Mouse (Mus musculus): ENCODE measurements around the gene Asprv1. TPM values are rescaled to one million over a fixed set of nuclear protein-coding genes. Genes with fewer than 3 reads are reported as not detected.
A peak's percentile ranks its signal among the peaks of the same experiment; 100 is the strongest.

Asprv1 gene
- polyA plus RNA-seq, 1 experiment from 2014 or later = 378 TPM

GRCm38 (mm10) chr6:86593146-86593897 lies 34.6 kb upstream of the Asprv1 start:
- WGBS = 82% methylated on average over 10 of the region's 10 CpGs

GRCm38 (mm10) chr6:86594636-86595035 lies 33.3 kb upstream of the Asprv1 start:
- peak overlapping the region; percentile 0; the same call in 1 of the 2 replicates for H3K4me3 ChIP-seq (replicated peaks)
- no peaks in the 10 kb centered on the region for H3K9me3 ChIP-seq (replicated peaks)
- ATAC-seq (ENCODE audit: insufficient number of reproducible peaks, low FRiP score, low TSS enrichment, low read depth) = no peak
- 18% methylated on average over 9 of the region's 9 CpGs for whole genome bisulfite sequencing
- H3K27ac ChIP-seq (replicated peaks) = no peak overlapping the region
- H3K27me3 ChIP-seq = no peaks in the 10 kb centered on the region
- no peak overlapping the region for H3K9ac ChIP-seq
- no peaks in the 10 kb centered on the region for H3K36me3 ChIP-seq
- H3K4me1 ChIP-seq = peaks cover 10% of the 10 kb centered on the region; the same call in 1 of the 2 replicates
- H3K4me2 ChIP-seq (replicated peaks) = peak overlapping the region; percentile 13; the same call in 1 of the 2 replicates

More at GRCm38 (mm10) chr6:86593146-86593897, 34.6 kb upstream of the Asprv1 start:
- Histone ChIP-seq H3K4me2 (replicated peaks) (no peak overlapping the region), H3K27me3 (no peaks in the 10 kb centered on the region), H3K27ac (replicated peaks) (no peak overlapping the region), H3K9ac (no peak overlapping the region), H3K36me3 (no peaks in the 10 kb centered on the region), H3K4me3 (replicated peaks) (no peak overlapping the region), H3K9me3 (replicated peaks) (no peaks in the 10 kb centered on the region), H3K4me1 (no peaks in the 10 kb centered on the region)
- ATAC-seq (ENCODE audit: insufficient number of reproducible peaks, low FRiP score, low TSS enrichment, low read depth) = no peak

- no peak overlapping the region for H3K4me2 ChIP-seq (replicated peaks)
- no peaks in the 10 kb centered on the region for H3K27me3 ChIP-seq
- 78% methylated on average over 17 of the region's 17 CpGs for WGBS
- ATAC-seq (ENCODE audit: insufficient number of reproducible peaks, low FRiP score, low TSS enrichment, low read depth) = no peak
- H3K36me3 ChIP-seq = no peaks in the 10 kb centered on the region
- peaks cover 19% of the 10 kb centered on the region; the same call in 1 of the 2 replicates for H3K4me1 ChIP-seq
- H3K9me3 ChIP-seq (replicated peaks) = no peaks in the 10 kb centered on the region
- H3K27ac ChIP-seq (replicated peaks) = no peak overlapping the region
- H3K4me3 ChIP-seq (replicated peaks) = no peak overlapping the region
- H3K9ac ChIP-seq = no peak overlapping the region
Measured at GRCm38 (mm10) chr6:86595865-86596440, 32.0 kb upstream of the Asprv1 start.

- no peak overlapping the region for H3K4me2 ChIP-seq (replicated peaks)
- 73% methylated on average over 5 of the region's 5 CpGs for WGBS
- no peak overlapping the region for H3K27ac ChIP-seq (replicated peaks)
- H3K9me3 ChIP-seq (replicated peaks) = no peaks in the 10 kb centered on the region
- no peak for ATAC-seq (ENCODE audit: insufficient number of reproducible peaks, low FRiP score, low TSS enrichment, low read depth)
- H3K27me3 ChIP-seq = no peaks in the 10 kb centered on the region
- H3K4me1 ChIP-seq = peaks cover 19% of the 10 kb centered on the region; the same call in 1 of the 2 replicates
- H3K4me3 ChIP-seq (replicated peaks) = no peak overlapping the region
- no peak overlapping the region for H3K9ac ChIP-seq
- H3K36me3 ChIP-seq = no peaks in the 10 kb centered on the region
Measured at GRCm38 (mm10) chr6:86598742-86599193, 29.2 kb upstream of the Asprv1 start.

GRCm38 (mm10) chr6:86599197-86599596 lies 28.8 kb upstream of the Asprv1 start:
- Histone ChIP-seq H3K27me3 (no peaks in the 10 kb centered on the region), H3K9ac (no peak overlapping the region), H3K9me3 (replicated peaks) (no peaks in the 10 kb centered on the region), H3K4me3 (replicated peaks) (no peak overlapping the region), H3K36me3 (no peaks in the 10 kb centered on the region), H3K4me2 (replicated peaks) (no peak overlapping the region), H3K27ac (replicated peaks) (peak overlapping the region; percentile 76), H3K4me1 (peaks cover 19% of the 10 kb centered on the region; the same call in 1 of the 2 replicates)
- WGBS = 15% methylated on average over 4 of the region's 4 CpGs
- 0 out of 2 replicates have a peak, but pooled peaks have one; percentile 27 for ATAC-seq (ENCODE audit: insufficient number of reproducible peaks, low FRiP score, low TSS enrichment, low read depth)

- Histone ChIP-seq H3K36me3 (no peaks in the 10 kb centered on the region), H3K9me3 (replicated peaks) (no peaks in the 10 kb centered on the region), H3K27ac (replicated peaks) (peak overlapping the region; percentile 76), H3K4me1 (peaks cover 19% of the 10 kb centered on the region; the same call in 1 of the 2 replicates), H3K4me2 (replicated peaks) (no peak overlapping the region), H3K9ac (no peak overlapping the region), H3K27me3 (no peaks in the 10 kb centered on the region), H3K4me3 (replicated peaks) (no peak overlapping the region)
- 22% methylated on average over 6 of the region's 6 CpGs for WGBS
- peak; percentile 74 for ATAC-seq (ENCODE audit: insufficient number of reproducible peaks, low FRiP score, low TSS enrichment, low read depth)
Measured at GRCm38 (mm10) chr6:86599951-86600414, 28.0 kb upstream of the Asprv1 start.

GRCm38 (mm10) chr6:86605260-86605659 lies 22.7 kb upstream of the Asprv1 start:
- WGBS = 65% methylated on average over 7 of the region's 7 CpGs
- Histone ChIP-seq H3K27ac (replicated peaks) (no peak overlapping the region; the same call in 1 of the 2 replicates), H3K27me3 (no peaks in the 10 kb centered on the region), H3K9me3 (replicated peaks) (no peaks in the 10 kb centered on the region), H3K36me3 (no peaks in the 10 kb centered on the region), H3K4me2 (replicated peaks) (no peak overlapping the region), H3K4me1 (peaks cover 3% of the 10 kb centered on the region; the same call in 1 of the 2 replicates), H3K4me3 (replicated peaks) (no peak overlapping the region), H3K9ac (no peak overlapping the region)
- no peak for ATAC-seq (ENCODE audit: insufficient number of reproducible peaks, low FRiP score, low TSS enrichment, low read depth)

GRCm38 (mm10) chr6:86606289-86606688 lies 21.7 kb upstream of the Asprv1 start:
- no peaks in the 10 kb centered on the region for H3K4me1 ChIP-seq
- no peaks in the 10 kb centered on the region for H3K27me3 ChIP-seq
- no peak overlapping the region for H3K27ac ChIP-seq (replicated peaks)
- ATAC-seq (ENCODE audit: insufficient number of reproducible peaks, low FRiP score, low TSS enrichment, low read depth) = no peak
- WGBS = 83% methylated on average over 4 of the region's 4 CpGs
- no peak overlapping the region for H3K4me2 ChIP-seq (replicated peaks)
- no peak overlapping the region for H3K4me3 ChIP-seq (replicated peaks)
- no peaks in the 10 kb centered on the region for H3K9me3 ChIP-seq (replicated peaks)
- no peaks in the 10 kb centered on the region for H3K36me3 ChIP-seq
- no peak overlapping the region for H3K9ac ChIP-seq

- no peaks in the 10 kb centered on the region for H3K27me3 ChIP-seq
- H3K4me2 ChIP-seq (replicated peaks) = no peak overlapping the region
- ATAC-seq (ENCODE audit: insufficient number of reproducible peaks, low FRiP score, low TSS enrichment, low read depth) = no peak
- WGBS = 75% methylated on average over 6 of the region's 6 CpGs
- no peaks in the 10 kb centered on the region for H3K36me3 ChIP-seq
- H3K4me1 ChIP-seq = no peaks in the 10 kb centered on the region
- no peak overlapping the region for H3K4me3 ChIP-seq (replicated peaks)
- H3K27ac ChIP-seq (replicated peaks) = no peak overlapping the region
- no peaks in the 10 kb centered on the region for H3K9me3 ChIP-seq (replicated peaks)
- H3K9ac ChIP-seq = no peak overlapping the region
Measured at GRCm38 (mm10) chr6:86607471-86607870, 20.5 kb upstream of the Asprv1 start.

GRCm38 (mm10) chr6:86609235-86609634 lies 18.7 kb upstream of the Asprv1 start:
- no peak for ATAC-seq (ENCODE audit: insufficient number of reproducible peaks, low FRiP score, low TSS enrichment, low read depth)
- WGBS = 88% methylated on average over 6 of the region's 6 CpGs
- H3K27me3 ChIP-seq = no peaks in the 10 kb centered on the region
- H3K27ac ChIP-seq (replicated peaks) = no peak overlapping the region
- H3K4me2 ChIP-seq (replicated peaks) = no peak overlapping the region
- no peaks in the 10 kb centered on the region for H3K4me1 ChIP-seq
- H3K36me3 ChIP-seq = no peaks in the 10 kb centered on the region
- H3K4me3 ChIP-seq (replicated peaks) = no peak overlapping the region
- H3K9me3 ChIP-seq (replicated peaks) = no peaks in the 10 kb centered on the region
- H3K9ac ChIP-seq = no peak overlapping the region

GRCm38 (mm10) chr6:86610714-86611113 lies 17.2 kb upstream of the Asprv1 start:
- 41% methylated on average over 5 of the region's 5 CpGs for WGBS
- no peak for ATAC-seq (ENCODE audit: insufficient number of reproducible peaks, low FRiP score, low TSS enrichment, low read depth)

More at GRCm38 (mm10) chr6:86610714-86611113, 17.2 kb upstream of the Asprv1 start:
- Histone ChIP-seq H3K27me3 (no peaks in the 10 kb centered on the region), H3K4me2 (replicated peaks) (no peak overlapping the region), H3K27ac (replicated peaks) (no peak overlapping the region), H3K4me1 (no peaks in the 10 kb centered on the region), H3K9ac (no peak overlapping the region), H3K36me3 (no peaks in the 10 kb centered on the region), H3K4me3 (replicated peaks) (no peak overlapping the region), H3K9me3 (replicated peaks) (no peaks in the 10 kb centered on the region)

Data from embryonic facial prominence, embryonic 15.5 days (tissue).